Mouse (Mus musculus) urinary bladder, postnatal 10 days (tissue): ENCODE data around the gene Pola1.
"Not testable (repeated sequence)": the region's sequence is repeated elsewhere in the genome, so short reads cannot be mapped to it uniquely, and the experiment has no call there.

Source experiments
- DNase-seq: peaks from one replicate; pipeline ENCODE4 v3.0.0; 2022; ENCODE audit warnings: low spot score

Gene Pola1

DNA sequence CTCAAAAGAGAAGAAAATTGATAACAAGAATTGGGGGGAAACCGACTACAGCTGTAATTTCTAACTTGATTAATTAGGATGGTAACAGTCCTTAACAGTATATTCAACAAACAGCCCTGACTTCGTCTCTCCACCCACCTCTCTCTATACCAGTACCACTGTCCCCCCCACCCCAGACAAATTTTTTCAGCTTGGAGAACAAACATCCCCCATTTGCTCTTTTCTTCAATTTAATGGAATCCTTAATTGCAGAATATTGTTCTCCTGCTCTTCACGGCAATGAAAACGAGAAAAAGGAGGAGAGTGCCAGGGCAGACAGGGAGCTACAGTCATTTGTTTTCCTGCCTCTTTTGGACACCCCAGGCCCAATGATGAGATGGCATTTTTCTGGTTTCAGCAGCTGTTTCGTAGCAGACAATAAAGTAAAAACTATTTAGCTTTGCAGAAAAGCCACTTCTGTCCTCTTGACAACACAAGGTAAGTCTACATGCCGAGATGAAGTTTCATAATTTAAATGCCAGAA is 202.2 kb downstream of the Pola1 start:
- DNase-seq = no peak

DNA sequence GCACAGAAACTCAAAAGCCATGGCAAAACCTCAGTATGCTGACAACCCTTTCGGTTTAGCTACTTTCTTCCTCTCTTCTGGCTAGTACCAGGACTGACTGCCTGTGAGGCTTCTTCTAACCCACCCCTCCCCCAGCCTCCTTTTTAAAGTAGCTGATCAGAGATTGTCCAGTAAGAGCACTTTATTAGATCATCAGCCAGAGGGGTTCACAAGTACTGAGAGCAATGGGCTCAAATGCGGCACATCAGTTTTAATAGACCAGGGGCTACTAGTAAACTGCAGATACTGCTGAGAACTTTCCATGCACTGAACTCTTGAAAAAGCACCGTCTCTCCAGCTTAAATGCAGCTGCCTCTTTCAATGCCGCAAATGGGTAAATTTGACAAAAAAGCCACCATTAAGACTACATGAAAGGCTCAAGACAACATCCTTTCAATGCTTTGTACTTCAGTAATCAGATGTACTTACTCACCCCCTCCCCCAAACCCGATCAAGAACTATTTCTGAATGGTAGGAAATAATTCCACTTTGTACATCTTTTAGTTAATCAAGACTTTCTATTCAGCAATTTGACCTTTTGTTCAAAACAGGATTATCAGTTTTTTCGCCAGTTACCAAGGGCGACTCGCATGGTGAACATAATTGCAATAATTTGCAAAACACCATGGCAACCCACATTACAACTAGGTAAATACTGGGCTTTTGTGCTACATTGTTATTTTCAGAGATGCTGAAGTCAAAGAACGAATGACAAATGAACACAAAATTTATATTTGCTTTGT is 202.8 kb downstream of the Pola1 start:
- DNase-seq = no peak

GRCm38 (mm10) chrX:93400871-93401270 is 231.1 kb downstream of the Pola1 start:
- not testable (repeated sequence) for DNase-seq

DNA sequence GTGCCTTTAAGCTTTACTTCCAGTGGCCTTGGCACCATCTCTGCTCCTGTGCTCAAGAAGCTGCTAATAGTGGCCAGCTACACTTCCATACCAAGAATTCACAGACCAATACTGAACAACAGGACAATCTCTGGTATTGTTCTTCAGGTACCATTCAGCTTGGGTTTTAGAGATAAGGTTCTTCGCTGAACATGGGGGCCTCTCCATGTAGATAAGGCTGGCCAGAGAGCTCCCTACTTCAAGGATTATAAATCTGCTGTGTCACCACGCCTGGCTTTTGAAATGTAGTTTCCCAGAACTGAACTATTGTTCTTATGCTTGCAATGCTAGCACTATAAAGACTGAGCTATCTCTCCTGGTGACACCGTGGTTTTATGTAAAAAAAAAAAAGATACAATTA is 234.9 kb downstream of the Pola1 start:
- DNase-seq = no peak

DNA sequence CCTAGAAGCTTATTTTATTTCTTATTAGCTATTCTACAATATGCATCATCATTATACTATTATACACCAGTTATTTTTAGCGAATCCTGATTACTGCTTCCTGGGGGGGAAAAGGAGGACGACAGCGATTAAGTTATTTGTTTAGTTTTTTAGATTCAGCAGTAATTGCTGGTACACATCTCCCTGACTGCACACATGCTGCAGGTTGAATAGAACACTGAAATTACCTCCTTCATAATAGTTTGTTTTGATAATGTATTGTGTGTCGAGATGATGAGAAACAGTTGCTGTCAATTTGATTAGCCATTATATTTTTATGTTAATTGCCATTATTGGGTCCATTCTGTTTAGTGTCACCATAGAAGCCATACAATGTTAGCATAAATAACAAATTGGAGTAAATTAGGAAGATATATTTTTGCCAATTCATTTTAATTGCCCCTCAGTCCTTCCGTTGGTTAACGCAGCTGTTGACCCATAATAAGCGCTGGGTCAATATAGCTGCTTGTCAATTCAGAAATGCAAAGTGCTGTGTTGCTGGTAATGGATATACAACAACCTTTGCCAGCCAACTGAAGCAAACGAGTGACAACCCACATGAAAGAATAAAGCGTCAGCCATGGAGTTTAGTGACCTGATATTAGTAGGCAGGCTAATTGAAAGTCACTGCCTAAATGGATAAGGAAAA is 254.5 kb downstream of the Pola1 start:
- DNase-seq = no peak

DNA sequence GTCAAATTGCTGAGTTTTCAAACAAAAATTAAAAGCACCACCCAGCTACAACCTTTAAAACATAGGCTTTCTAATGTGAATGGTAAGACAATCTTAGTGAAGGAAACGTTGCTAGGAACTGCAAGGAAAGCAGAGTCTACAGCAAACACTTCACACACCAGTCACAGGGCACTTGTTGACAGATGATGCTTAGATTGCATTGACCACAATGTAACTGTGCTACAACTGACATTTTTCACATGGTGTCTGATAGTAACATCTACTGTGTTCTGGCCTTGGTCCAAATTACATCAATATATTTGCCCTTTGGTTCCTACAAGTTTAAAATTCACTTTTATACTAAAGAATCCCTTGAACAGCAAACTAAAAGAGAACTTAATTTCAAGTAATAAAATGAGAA is 258.5 kb downstream of the Pola1 start:
- DNase-seq = no peak

DNA sequence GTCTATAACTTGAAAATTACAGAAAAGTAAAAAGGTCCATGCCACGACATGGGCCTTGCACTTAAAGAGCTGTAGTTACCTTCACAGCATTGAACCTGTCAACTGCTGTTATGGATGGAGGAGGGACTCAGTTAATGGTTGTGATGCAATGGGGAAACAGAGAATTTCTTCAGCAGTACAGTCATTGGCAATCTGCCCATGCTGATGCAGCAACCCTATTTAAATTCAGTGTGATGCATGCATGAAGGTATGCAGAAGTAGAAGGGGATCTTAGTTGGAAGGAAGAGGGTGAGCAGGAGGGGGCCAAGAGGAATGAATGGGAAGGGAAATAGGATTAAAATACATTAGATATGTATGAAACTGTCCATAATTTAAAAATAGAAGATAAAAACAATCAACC is 262.2 kb downstream of the Pola1 start:
- no peak for DNase-seq

DNA sequence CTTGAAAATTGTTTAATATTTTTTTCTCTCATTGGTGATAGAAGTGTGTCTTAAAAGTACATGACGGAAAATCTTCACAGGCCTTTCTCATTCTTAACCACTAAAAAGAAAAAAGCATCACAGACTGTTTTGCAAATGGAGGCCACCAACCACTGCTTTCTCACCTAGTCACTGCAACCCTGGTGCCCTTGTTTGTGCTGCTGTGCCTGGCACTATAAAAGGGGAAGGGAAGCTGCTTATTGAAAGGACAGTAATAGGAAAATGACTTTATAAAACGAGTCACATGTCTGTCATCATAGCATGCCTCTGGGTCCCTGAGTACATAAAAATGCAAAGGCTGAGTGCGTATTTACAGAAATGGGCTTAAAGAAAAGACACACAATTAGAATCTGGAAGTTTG is 263.7 kb downstream of the Pola1 start:
- no peak for DNase-seq

GRCm38 (mm10) chrX:93321336-93321735 is 310.6 kb downstream of the Pola1 start:
- DNase-seq = no peak

GRCm38 (mm10) chrX:93319979-93320378 is 312.0 kb downstream of the Pola1 start:
- no peak for DNase-seq

- DNase-seq = no peak
Measured at GRCm38 (mm10) chrX:93317577-93317976, 314.4 kb downstream of the Pola1 start.

DNA sequence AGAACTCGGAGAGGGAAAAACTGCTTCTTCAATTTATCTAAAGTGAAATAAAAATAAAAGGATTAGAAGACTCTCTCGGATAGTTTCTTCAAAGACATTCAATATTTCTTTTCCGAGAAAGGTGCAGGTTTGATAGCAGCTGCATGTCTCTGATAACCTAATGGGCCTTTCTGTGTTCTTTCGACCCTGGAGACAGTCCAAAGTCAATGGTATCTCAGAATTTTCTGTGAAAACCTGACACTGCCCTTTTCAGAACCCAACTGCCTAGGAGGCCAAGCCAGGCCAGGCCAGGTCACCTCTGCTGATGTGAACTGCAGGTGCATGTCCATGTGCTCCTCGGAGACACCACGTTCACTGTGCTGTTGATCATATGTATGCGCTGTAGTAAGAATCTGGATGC is 326.2 kb downstream of the Pola1 start:
- no peak for DNase-seq

DNA sequence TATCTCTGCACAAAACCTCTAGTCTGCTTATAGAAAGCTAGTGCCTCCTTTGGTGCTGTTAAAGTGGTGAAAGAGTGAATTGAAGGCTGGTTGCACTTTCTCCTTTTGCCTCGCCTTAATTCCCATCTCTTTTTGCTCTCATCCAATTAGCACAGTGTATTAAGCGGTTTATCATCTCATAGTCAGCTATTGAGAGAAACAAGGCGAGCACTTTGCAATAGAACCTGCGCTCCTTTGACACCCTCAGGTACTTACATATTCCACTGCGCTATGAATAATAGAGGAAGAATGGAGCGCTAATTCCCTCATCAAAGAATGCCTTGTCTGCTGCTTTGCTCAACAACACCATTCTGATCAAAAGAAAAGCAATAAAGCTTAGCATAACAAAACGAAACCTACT is 330.2 kb downstream of the Pola1 start:
- DNase-seq = no peak

- no peak for DNase-seq
Measured at GRCm38 (mm10) chrX:93300183-93300815, 331.7 kb downstream of the Pola1 start.

- no peak for DNase-seq
Measured at GRCm38 (mm10) chrX:93299771-93300170, 332.2 kb downstream of the Pola1 start.

DNA sequence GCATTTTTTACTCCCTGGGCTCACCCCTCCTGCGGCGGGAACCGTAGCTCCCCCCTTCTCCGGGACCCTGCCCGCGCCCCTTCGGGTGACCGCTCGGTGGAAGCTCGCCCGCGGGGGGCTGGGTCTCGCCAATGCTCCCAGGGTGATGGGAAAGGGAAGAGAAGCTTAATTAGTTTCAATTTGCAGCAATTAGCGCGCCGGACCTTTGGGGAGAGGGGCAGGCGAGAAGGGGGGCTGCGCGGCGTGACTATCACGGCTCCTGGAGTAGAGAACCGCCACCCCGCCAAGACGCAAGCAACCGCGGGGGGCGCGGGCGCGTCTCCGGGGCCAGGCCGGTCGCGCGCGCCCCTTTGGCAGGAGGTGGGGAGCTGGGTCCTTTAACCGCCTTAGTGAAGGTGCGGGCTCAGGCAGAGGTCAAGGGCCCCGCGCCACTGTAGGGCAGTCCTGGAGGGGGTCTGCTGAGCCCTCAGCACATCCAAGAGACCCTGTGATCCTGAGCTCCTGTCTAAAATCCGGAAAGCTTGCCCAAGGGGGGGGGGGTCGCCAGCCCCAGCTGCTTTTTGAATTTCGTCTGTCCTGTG is 332.8 kb downstream of the Pola1 start:
- no peak for DNase-seq

GRCm38 (mm10) chrX:93297001-93297441 is 334.9 kb downstream of the Pola1 start:
- DNase-seq = no peak

- no peak for DNase-seq
Measured at GRCm38 (mm10) chrX:93295819-93296218, 336.1 kb downstream of the Pola1 start.

- no peak for DNase-seq
Measured at GRCm38 (mm10) chrX:93294736-93295490, 337.0 kb downstream of the Pola1 start.

DNA sequence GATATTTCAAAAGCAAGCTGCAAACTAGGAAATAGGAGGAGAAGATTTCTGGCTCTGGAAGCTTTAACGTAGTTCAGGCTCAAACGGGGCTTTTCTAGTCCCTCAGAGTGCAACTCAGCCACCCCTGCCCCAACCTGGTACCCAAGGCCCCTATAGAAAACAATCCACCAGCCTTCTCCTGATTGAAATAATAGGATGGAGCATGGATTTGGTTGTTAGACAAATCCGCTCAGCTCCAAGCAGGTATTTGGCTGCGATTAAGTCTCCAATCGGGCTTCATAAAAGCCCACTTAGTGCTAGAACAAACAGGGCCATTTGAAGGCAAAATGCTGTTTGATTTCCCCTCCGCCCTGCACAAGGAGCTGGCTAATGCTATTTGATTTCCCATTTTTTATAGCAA is 339.9 kb downstream of the Pola1 start:
- DNase-seq = no peak

- DNase-seq = no peak
Measured at GRCm38 (mm10) chrX:93289851-93290380, 342.0 kb downstream of the Pola1 start.

DNA sequence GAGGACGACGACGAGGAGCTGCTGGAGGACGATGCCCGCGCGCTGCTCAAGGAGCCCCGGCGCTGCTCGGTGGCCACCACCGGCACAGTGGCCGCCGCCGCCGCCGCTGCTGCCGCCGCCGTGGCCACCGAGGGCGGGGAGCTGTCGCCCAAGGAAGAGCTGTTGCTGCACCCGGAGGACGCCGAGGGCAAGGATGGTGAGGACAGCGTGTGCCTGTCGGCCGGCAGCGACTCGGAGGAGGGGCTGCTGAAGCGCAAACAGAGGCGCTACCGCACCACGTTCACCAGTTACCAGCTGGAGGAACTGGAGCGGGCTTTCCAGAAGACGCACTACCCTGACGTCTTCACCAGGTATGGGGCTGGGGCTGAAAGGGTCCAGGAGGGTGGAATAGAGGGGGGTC is 342.9 kb downstream of the Pola1 start:
- no peak for DNase-seq
